Mouse (Mus musculus) left cerebral cortex, postnatal 4 days (tissue): Measurements from ENCODE around the gene Dctd. TPM values are rescaled to one million over a fixed set of nuclear protein-coding genes. Genes with fewer than 3 reads are reported as not detected.
A peak's percentile ranks its signal among the peaks of the same experiment; 100 is the strongest.

Experiments
- DNase-seq: peaks from one replicate; pipeline ENCODE4 v3.0.0-alpha.2; 2022
- intact Hi-C: fragments of 180-260 bp; cut with DNase I; formaldehyde crosslinking; loops from one replicate; pipeline ENCODE4 v1.15.1; 2025
- total RNA-seq, 2 experiments: library from RNA; stranded (reverse); gene quantifications; 2 replicates each; pipeline ENCODE4 v1.2.3; 2021

Gene Dctd
- total RNA-seq = 10 to 100 TPM; 17.0 to 22.6 TPM

GRCm38 (mm10) chr8:48098792-48099191 is at the start of gene Dctd:
Gene Dctd, plus strand, starts transcription at chr8:48099092.
- no peak for DNase-seq
- intact Hi-C loops = no loop called here

GRCm38 (mm10) chr8:48053611-48054010 is 45.3 kb upstream of the Dctd start:
- intact Hi-C loops = no loop called here
- DNase-seq = no peak

GRCm38 (mm10) chr8:48063526-48064072 is 35.3 kb upstream of the Dctd start:
- intact Hi-C loops = no loop called here
- no peak for DNase-seq

GRCm38 (mm10) chr8:48074149-48074548 is 24.7 kb upstream of the Dctd start:
- no peak for DNase-seq
- intact Hi-C loops = no loop called here

GRCm38 (mm10) chr8:48082343-48082742 is 16.5 kb upstream of the Dctd start:
- intact Hi-C loops = no loop called here
- no peak for DNase-seq

GRCm38 (mm10) chr8:48090661-48091060 is 8.2 kb upstream of the Dctd start:
- DNase-seq = no peak
- intact Hi-C loops = no loop called here

- no peak for DNase-seq
- intact Hi-C loops = no loop called here
Observed at GRCm38 (mm10) chr8:48095378-48095777, 3.5 kb upstream of the Dctd start.

- intact Hi-C loops = no loop called here
- peak; percentile 90 for DNase-seq
Observed at GRCm38 (mm10) chr8:48097131-48097794, 1.6 kb upstream of the Dctd start.

GRCm38 (mm10) chr8:48098081-48098639 is 732 bp upstream of the Dctd start:
- DNase-seq = peak; percentile 14
- intact Hi-C loops = no loop called here

- intact Hi-C loops = no loop called here
- no peak for DNase-seq
Observed at GRCm38 (mm10) chr8:48100100-48100787, 1.4 kb downstream of the Dctd start.

GRCm38 (mm10) chr8:48109373-48109855 is 10.5 kb downstream of the Dctd start:
- intact Hi-C loops = no loop called here
- no peak for DNase-seq

GRCm38 (mm10) chr8:48109856-48110780 is 11.2 kb downstream of the Dctd start:
- DNase-seq = peak; percentile 63

GRCm38 (mm10) chr8:48114591-48114990 is 15.7 kb downstream of the Dctd start:
- intact Hi-C loops = no loop called here
- DNase-seq = no peak

More at GRCm38 (mm10) chr8:48109856-48110780, 11.2 kb downstream of the Dctd start:
- intact Hi-C loops = no loop called here

GRCm38 (mm10) chr8:48122991-48123390 is 24.1 kb downstream of the Dctd start:
- intact Hi-C loops = no loop called here

GRCm38 (mm10) chr8:48124857-48125256 is 26.0 kb downstream of the Dctd start:
- DNase-seq = no peak
- intact Hi-C loops = no loop called here

More at GRCm38 (mm10) chr8:48122991-48123390, 24.1 kb downstream of the Dctd start:
- DNase-seq = no peak

GRCm38 (mm10) chr8:48126954-48127353 is 28.1 kb downstream of the Dctd start:
- intact Hi-C loops = no loop called here

GRCm38 (mm10) chr8:48130266-48130665 is 31.4 kb downstream of the Dctd start:
- no peak for DNase-seq
- intact Hi-C loops = no loop called here

More at GRCm38 (mm10) chr8:48126954-48127353, 28.1 kb downstream of the Dctd start:
- no peak for DNase-seq

GRCm38 (mm10) chr8:48133321-48133720 is 34.4 kb downstream of the Dctd start:
- intact Hi-C loops = no loop called here
- DNase-seq = no peak

- intact Hi-C loops = no loop called here
- DNase-seq = no peak
Observed at GRCm38 (mm10) chr8:48136804-48137650, 38.1 kb downstream of the Dctd start.

GRCm38 (mm10) chr8:48137651-48137937 is 38.7 kb downstream of the Dctd start:
- DNase-seq = no peak
- intact Hi-C loops = no loop called here
